Mouse (Mus musculus) heart, postnatal 10 days (tissue): ENCODE measurements at regions not wholly inside any gene's neighbourhood (a gene's known extent, or its start where the extent isn't known, plus 50 kb on each side); places are given as distances from the start of the nearest gene placed in this dataset.
A peak's percentile ranks its signal among the peaks of the same experiment; 100 is the strongest.
"Not testable (repeated sequence)": the region's sequence is repeated elsewhere in the genome, so short reads cannot be mapped to it uniquely, and the experiment has no call there.

ENCODE experiments used
- DNase-seq, 2 experiments: peaks; one replicate each; pipeline ENCODE4 v3.0.0; 2021
- intact Hi-C: fragments of 180-260 bp; cut with DNase I; formaldehyde crosslinking; loops from one replicate; pipeline ENCODE4 v1.15.1; 2025

DNA sequence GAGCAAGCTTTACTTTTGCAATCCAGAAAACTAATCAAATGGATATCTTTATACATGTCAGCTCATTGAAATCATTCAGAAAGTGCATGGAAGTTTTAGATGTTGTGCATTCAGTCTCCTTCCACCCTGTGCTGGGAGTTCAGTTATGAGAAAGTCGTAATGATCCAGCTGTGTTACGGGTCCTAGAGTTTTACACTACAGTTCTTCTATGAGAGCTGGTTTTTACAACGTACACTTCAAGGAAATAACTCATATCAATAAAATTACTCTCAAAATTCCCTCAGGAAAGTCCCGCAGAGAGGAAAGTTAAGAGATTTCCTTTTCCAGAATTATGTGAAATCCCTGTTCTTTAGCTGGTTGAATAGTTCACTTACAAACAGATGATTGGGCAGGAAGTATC, 418.1 kb upstream of the Slc10a2 start:
- intact Hi-C loops = no loop called here
- no peak for DNase-seq

- intact Hi-C loops = no loop called here
- DNase-seq = no peak
Measured at GRCm38 (mm10) chr8:5495861-5496260, 390.7 kb upstream of the Slc10a2 start.

GRCm38 (mm10) chr8:5490491-5490890, 385.3 kb upstream of the Slc10a2 start:
- intact Hi-C loops = no loop called here
- peak; percentile 46 to 58 for DNase-seq

GRCm38 (mm10) chr8:5482938-5483337, 377.8 kb upstream of the Slc10a2 start:
- no peak for DNase-seq
- intact Hi-C loops = no loop called here

DNA sequence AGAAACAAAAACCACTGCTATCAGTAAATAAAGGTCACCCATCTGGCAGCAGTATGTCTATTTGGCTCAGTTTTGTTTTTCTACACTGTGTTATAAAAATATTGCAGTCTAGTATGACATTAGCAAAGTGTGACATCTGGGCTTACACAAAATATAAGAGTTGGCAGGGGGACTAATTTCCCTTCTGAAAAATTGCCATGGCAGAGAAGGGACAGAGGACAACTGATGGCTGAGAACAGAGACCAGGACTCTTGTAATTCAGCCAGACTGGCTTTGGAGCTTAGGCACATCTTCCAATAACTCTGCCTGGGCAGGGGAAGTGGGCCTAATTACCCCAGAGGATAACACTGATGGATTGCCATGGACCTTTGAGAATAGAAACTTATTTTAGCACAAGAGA, 367.8 kb upstream of the Slc10a2 start:
- intact Hi-C loops = no loop called here
- peak; percentile 10 to 19 for DNase-seq

- no peak for DNase-seq
- intact Hi-C loops = no loop called here
Measured at GRCm38 (mm10) chr8:5472582-5472981, 367.4 kb upstream of the Slc10a2 start.

- DNase-seq = no peak
- intact Hi-C loops = loop anchor here (1.0 kb wide), 1 partner anchor 7 kb away; no protein-coding TSS in a partner anchor
Measured at GRCm38 (mm10) chr8:5457619-5458018, 352.5 kb upstream of the Slc10a2 start.

DNA sequence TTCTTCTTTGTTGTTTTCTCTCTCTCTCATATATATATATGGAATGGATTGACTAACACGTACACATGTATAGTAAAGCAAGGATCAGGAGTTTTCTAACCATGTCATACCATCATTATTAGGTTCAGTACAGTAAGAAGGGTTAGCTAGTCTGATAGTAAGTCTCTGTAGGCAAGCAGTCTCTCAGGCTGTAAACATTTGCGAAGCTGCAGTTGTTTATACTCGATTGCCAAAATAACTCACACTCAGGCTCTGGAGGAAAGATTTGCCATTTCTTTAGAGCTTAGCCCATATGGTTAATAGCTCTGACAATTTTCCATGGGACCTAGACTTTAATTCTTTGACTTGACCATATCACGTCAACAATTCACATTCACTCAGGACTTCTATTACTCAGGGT, 348.3 kb upstream of the Slc10a2 start:
- intact Hi-C loops = no loop called here
- DNase-seq = no peak

- intact Hi-C loops, DNase-seq: not testable (repeated sequence)
Measured at GRCm38 (mm10) chr8:5442243-5442642, 337.1 kb upstream of the Slc10a2 start.

- DNase-seq, intact Hi-C loops: not testable (repeated sequence)
Measured at GRCm38 (mm10) chr8:5440404-5440803, 335.3 kb upstream of the Slc10a2 start.

DNA sequence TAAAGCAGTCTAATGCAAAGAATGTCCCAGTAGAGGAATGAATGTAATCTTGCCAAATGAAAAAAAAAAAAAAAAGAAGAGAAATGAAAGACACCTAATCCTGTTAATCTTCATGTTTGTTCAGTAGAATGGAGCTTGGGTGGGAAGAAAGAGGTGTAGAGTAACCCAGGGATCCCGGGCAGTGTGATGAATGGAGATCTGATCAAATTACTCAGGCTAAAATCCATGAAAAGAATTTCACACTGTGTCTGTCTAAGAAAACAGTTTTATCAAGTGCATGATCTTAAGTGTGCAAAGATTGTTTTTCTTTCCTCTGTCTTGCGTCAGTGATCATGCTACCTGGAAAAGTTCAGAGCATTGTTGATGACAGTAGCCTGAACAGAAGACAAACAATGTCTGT, 333.9 kb upstream of the Slc10a2 start:
- DNase-seq = no peak
- intact Hi-C loops = no loop called here

- intact Hi-C loops = no loop called here
- DNase-seq = peak; percentile 1 to 2
Measured at GRCm38 (mm10) chr8:5428303-5428971, 323.3 kb upstream of the Slc10a2 start.

DNA sequence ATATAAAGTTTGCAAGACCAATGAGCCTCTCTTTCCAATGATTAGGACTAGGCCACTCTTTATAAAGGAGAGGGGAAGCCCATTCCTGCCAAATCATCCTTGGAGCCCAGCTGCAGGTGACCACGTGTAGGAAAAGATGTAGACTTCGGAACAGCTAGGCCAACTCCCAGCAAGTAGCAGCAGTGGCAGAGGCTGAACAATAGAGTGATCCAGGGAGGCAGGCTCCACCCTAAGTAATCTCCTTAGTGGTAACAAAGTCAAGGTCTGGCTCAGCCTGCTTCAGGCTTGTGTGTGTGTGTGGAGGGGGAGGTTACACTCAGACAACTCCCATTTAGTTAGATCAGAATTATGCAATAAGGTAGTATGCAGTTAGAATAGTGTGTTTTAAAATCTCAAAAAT, 311.7 kb upstream of the Slc10a2 start:
- intact Hi-C loops, DNase-seq: not testable (repeated sequence)

DNA sequence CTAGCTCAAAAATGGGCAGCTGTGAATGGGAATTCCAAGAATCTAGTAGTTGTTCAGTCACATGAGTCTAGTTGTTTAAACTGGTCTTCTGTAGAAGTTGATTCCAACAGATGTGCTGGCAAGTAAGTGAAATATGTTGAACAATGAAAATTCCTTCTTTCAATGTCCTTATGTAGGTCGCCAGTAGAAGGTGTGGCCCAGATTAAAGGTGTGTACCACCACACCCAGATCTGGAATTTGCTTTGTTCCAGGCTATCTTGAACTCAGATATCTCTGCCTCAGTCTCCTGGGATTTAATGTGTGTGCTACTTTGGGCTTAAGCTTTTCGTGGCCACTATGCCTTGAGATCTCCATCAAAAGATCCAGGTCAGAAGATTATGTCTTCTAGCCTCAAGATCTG, 279.7 kb upstream of the Slc10a2 start:
- intact Hi-C loops = no loop called here
- DNase-seq = no peak

DNA sequence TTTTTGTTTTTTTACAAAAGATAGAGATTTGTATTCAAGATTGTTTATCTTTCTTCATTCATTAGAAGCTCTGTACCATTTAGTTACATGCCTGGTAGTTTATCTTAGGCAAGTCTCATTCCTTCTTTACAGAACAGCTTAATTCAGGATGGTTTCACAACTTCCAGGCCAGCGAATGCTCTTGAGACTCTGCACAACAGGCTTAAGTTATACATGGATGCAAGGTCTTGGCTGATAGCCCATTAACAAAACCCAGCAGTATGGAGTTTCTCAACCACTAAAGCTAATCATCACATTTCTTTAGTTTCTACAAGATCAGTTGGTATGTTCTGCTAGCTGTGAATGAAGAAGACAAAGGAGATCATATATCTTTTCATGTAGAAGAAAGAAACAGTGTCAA, 272.9 kb upstream of the Slc10a2 start:
- no peak for DNase-seq
- intact Hi-C loops = no loop called here

GRCm38 (mm10) chr8:5339953-5340352, 234.8 kb upstream of the Slc10a2 start:
- intact Hi-C loops = no loop called here
- DNase-seq = no peak

DNA sequence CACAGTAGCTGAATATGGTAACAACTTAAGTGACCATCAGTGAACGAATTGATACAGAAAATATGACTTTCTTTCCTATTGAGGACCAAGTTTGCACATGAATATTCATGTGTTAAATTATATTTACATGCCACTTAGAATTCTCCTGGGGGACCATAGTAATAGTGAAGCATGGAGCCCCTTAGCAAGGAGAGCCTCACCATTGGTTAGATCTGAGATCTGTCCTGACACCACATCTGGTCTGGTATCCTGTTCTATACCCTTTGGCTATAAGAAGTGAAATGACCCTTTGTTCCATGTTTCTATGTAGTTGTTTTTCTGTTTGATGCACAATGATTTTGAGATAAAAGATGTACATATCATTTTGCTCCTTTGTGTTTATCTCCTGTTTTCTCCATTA, 209.4 kb upstream of the Slc10a2 start:
- DNase-seq = no peak
- intact Hi-C loops = no loop called here

- DNase-seq = no peak
- intact Hi-C loops = loop anchor here (10.0 kb wide), 1 partner anchor 695 kb away; no protein-coding TSS in a partner anchor
Measured at GRCm38 (mm10) chr8:5299982-5300381, 194.8 kb upstream of the Slc10a2 start.

GRCm38 (mm10) chr8:5297190-5297589, 192.0 kb upstream of the Slc10a2 start:
- peak in 1 of 2 experiments; percentile 0 for DNase-seq
- intact Hi-C loops = loop anchor here (10.0 kb wide), 1 partner anchor 698 kb away; no protein-coding TSS in a partner anchor

GRCm38 (mm10) chr8:5285708-5286161, 180.6 kb upstream of the Slc10a2 start:
- DNase-seq = no peak
- intact Hi-C loops = no loop called here

DNA sequence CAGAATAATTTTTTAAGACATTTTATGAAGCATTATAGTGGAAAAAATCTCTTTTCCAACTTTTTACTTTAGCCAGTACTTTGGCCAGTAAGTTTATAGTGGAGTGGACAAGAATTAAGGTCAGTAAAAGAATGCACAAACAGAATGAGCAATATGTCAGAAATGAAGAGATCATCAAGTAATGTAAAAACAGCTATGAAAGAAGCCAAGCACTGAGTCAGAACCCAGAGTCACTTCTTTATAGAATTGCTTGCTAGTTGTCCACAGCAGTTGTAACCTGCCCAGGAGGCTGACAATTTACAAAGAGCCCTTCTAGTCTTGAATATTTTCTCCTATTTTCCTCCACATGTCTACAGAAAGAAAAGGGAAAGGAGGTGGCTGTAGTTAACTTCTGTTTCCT, 178.6 kb upstream of the Slc10a2 start:
- no peak for DNase-seq
- intact Hi-C loops = no loop called here

GRCm38 (mm10) chr8:5262316-5262715, 157.2 kb upstream of the Slc10a2 start:
- intact Hi-C loops = no loop called here
- no peak for DNase-seq

- intact Hi-C loops = not testable (repeated sequence)
- DNase-seq = peak; percentile 1 to 3
Measured at GRCm38 (mm10) chr8:5241871-5242270, 136.7 kb upstream of the Slc10a2 start.
